Mouse (Mus musculus): ENCODE data around the gene Sorl1.

- TF ChIP-seq HCFC1 (IDR thresholded peaks at IDR 0.05; ENCODE audit: borderline replicate concordance, insufficient read depth, low read length): no peak
- TF ChIP-seq MAFK (IDR thresholded peaks at IDR 0.05; ENCODE audit: insufficient read depth, low read depth, low read length): no peak
- TF ChIP-seq ZC3H11A (IDR thresholded peaks at IDR 0.05; ENCODE audit: borderline replicate concordance, low read depth, low read length): no peak
Observed at GRCm38 (mm10) chr9:42081681-42082530, 42.2 kb downstream of the Sorl1 start.
